Mouse (Mus musculus) WW6 (cell line): ENCODE data around the gene Pcgf6.
"Not testable (repeated sequence)": the region's sequence is repeated elsewhere in the genome, so short reads cannot be mapped to it uniquely, and the experiment has no call there.

ENCODE experiments used
- DNase-seq: peaks from one replicate; pipeline ENCODE4 v3.0.0-alpha.2; 2013; ENCODE audit warnings: low read depth, low spot score

Gene Pcgf6

GRCm38 (mm10) chr19:46998953-46999352, 51.8 kb downstream of the Pcgf6 start:
- no peak for DNase-seq

GRCm38 (mm10) chr19:46998168-46998870, 52.4 kb downstream of the Pcgf6 start:
- no peak for DNase-seq

GRCm38 (mm10) chr19:46996095-46996494, 54.6 kb downstream of the Pcgf6 start:
- no peak for DNase-seq

GRCm38 (mm10) chr19:46992329-46992728, 58.4 kb downstream of the Pcgf6 start:
- DNase-seq = not testable (repeated sequence)

- no peak for DNase-seq
Measured at GRCm38 (mm10) chr19:46991145-46991544, 59.6 kb downstream of the Pcgf6 start.

GRCm38 (mm10) chr19:46990625-46991024, 60.1 kb downstream of the Pcgf6 start:
- DNase-seq = not testable (repeated sequence)

- no peak for DNase-seq
Measured at GRCm38 (mm10) chr19:46990153-46990518, 60.6 kb downstream of the Pcgf6 start.

- no peak for DNase-seq
Measured at GRCm38 (mm10) chr19:46989479-46990152, 61.1 kb downstream of the Pcgf6 start.

- no peak for DNase-seq
Measured at GRCm38 (mm10) chr19:46988231-46989087, 62.2 kb downstream of the Pcgf6 start.

GRCm38 (mm10) chr19:46987646-46988045, 63.1 kb downstream of the Pcgf6 start:
- DNase-seq = no peak

- no peak for DNase-seq
Measured at GRCm38 (mm10) chr19:46984726-46985622, 65.7 kb downstream of the Pcgf6 start.

- DNase-seq = no peak
Measured at GRCm38 (mm10) chr19:46983966-46984380, 66.7 kb downstream of the Pcgf6 start.
